Mouse (Mus musculus) CH12.LX (cell line): ENCODE results near the gene Cox6b2. TPM values are rescaled to one million over a fixed set of nuclear protein-coding genes. Genes with fewer than 3 reads are reported as not detected.

ENCODE experiments used
- DNase-seq: peaks from one replicate; pipeline ENCODE4 v3.0.0-alpha.2; 2013; ENCODE audit errors: extremely low read depth
- H3K27ac ChIP-seq: 2 replicates; pipeline ENCODE4 v1.5.1; 2012; ENCODE audit warnings: low read depth, mild to moderate bottlenecking, control low read depth, moderate library complexity; ENCODE audit not compliant: insufficient read depth
- H3K27me3 ChIP-seq: replicated peaks from 2 replicates; pipeline ENCODE3; 2012; ENCODE audit warnings: inconsistent platforms
- H3K36me3 ChIP-seq, 2 experiments: replicated peaks in 1 of 2; 2 replicates each; pipeline versions ENCODE3 to v1.6.1; 2012; ENCODE audit warnings: inconsistent platforms in 1 of 2, low read length in 1 of 2, mild to moderate bottlenecking in 1 of 2, mixed read lengths in 1 of 2, moderate library complexity in 1 of 2; ENCODE audit not compliant: control insufficient read depth in 1 of 2, insufficient read depth in 1 of 2
- H3K4me1 ChIP-seq, 2 experiments: 2 replicates each; pipeline ENCODE4 v1.6.1; 2012; ENCODE audit warnings: inconsistent platforms in 1 of 2, moderate library complexity in 1 of 2; ENCODE audit not compliant: insufficient read depth in 2 of 2, control insufficient read depth in 1 of 2
- H3K4me2 ChIP-seq: 2 replicates; pipeline ENCODE4 v1.6.1; 2012; ENCODE audit warnings: low read depth, mild to moderate bottlenecking, control low read depth; ENCODE audit not compliant: poor library complexity, insufficient read depth, severe bottlenecking
- H3K4me3 ChIP-seq, 3 experiments: fragments of 150-350 bp in 1 of 3; sonication (generic) in 1 of 3; replicated peaks in 1 of 3; 2 replicates each; pipeline versions ENCODE3 to v1.5.1; 2011 to 2012; ENCODE audit warnings: low read depth in 2 of 3, low read length in 2 of 3, mild to moderate bottlenecking in 2 of 3, moderate library complexity in 2 of 3, control low read depth in 1 of 3, improper control_type of control experiment in 1 of 3, inconsistent platforms in 1 of 3, mixed read lengths in 1 of 3; ENCODE audit not compliant: poor library complexity in 1 of 3
- H3K79me2 ChIP-seq: replicated peaks from 2 replicates; pipeline ENCODE4 v1.6.1; 2012; ENCODE audit warnings: mild to moderate bottlenecking, moderate library complexity; ENCODE audit not compliant: control insufficient read depth, poor library complexity, insufficient read depth, severe bottlenecking; ENCODE audit errors: extremely low read depth
- H3K9ac ChIP-seq: 2 replicates; pipeline ENCODE4 v1.6.1; 2012; ENCODE audit warnings: low read depth, mild to moderate bottlenecking, control low read depth, moderate library complexity; ENCODE audit not compliant: insufficient read depth
- H3K9me3 ChIP-seq: replicated peaks from 2 replicates; pipeline ENCODE3; 2012; ENCODE audit warnings: low read length, inconsistent platforms, mixed read lengths
- HCFC1 ChIP-seq: IDR thresholded peaks from 2 replicates; pipeline ENCODE4 v1.6.1; 2012; ENCODE audit warnings: low read depth, mild to moderate bottlenecking, inconsistent platforms, low read length, improper control_type of control experiment
- IRF4 ChIP-seq: IDR thresholded peaks from 2 replicates; pipeline ENCODE4 v1.6.1; 2014; ENCODE audit warnings: low read depth, mild to moderate bottlenecking, inconsistent platforms, low read length, improper control_type of control experiment
- JUN ChIP-seq: IDR thresholded peaks from 2 replicates; pipeline ENCODE4 v1.6.1; 2011; ENCODE audit warnings: low read depth, mild to moderate bottlenecking, low read length, improper control_type of control experiment, moderate library complexity; ENCODE audit not compliant: insufficient read depth
- KAT2A ChIP-seq: IDR thresholded peaks from 2 replicates; pipeline ENCODE4 v1.6.1; 2012; ENCODE audit warnings: low read length, improper control_type of control experiment, inconsistent platforms; ENCODE audit not compliant: insufficient replicate concordance
- MAX ChIP-seq: IDR thresholded peaks from 2 replicates; pipeline ENCODE4 v1.6.1; 2011; ENCODE audit warnings: low read length, improper control_type of control experiment
- MAZ ChIP-seq: IDR thresholded peaks from 2 replicates; pipeline ENCODE4 v1.6.1; 2012; ENCODE audit warnings: low read depth, mild to moderate bottlenecking, inconsistent platforms, low read length, improper control_type of control experiment, moderate library complexity
- MXI1 ChIP-seq: IDR thresholded peaks from 2 replicates; pipeline ENCODE4 v1.6.1; 2011; ENCODE audit warnings: mild to moderate bottlenecking, low read depth, low read length, improper control_type of control experiment
- NELFE ChIP-seq: IDR thresholded peaks from 2 replicates; pipeline ENCODE4 v1.6.1; 2011; ENCODE audit warnings: low read depth, low read length, improper control_type of control experiment
- NRF1 ChIP-seq: IDR thresholded peaks from 2 replicates; pipeline ENCODE4 v1.6.1; 2014; ENCODE audit warnings: low read depth, mild to moderate bottlenecking, inconsistent platforms, low read length, improper control_type of control experiment, moderate library complexity
- POLR2A ChIP-seq: IDR thresholded peaks from 2 replicates; pipeline ENCODE4 v1.6.1; 2011; ENCODE audit warnings: low read depth, mild to moderate bottlenecking, improper control_type of control experiment, low read length
- POLR2AphosphoS2 ChIP-seq: IDR thresholded peaks from 2 replicates; pipeline ENCODE4 v1.6.1; 2011; ENCODE audit warnings: low read depth, low read length, improper control_type of control experiment
- SIN3A ChIP-seq: IDR thresholded peaks from 2 replicates; pipeline ENCODE4 v1.6.1; 2012; ENCODE audit warnings: low read length, improper control_type of control experiment, inconsistent platforms
- TCF12 ChIP-seq: IDR thresholded peaks from 2 replicates; pipeline ENCODE4 v1.6.1; 2014; ENCODE audit warnings: low read depth, mild to moderate bottlenecking, inconsistent platforms, low read length, improper control_type of control experiment
- ZMIZ1 ChIP-seq: IDR thresholded peaks from 2 replicates; pipeline ENCODE4 v1.6.1; 2012; ENCODE audit warnings: low read depth, mild to moderate bottlenecking, inconsistent platforms, low read length, improper control_type of control experiment
- ZNF384 ChIP-seq: IDR thresholded peaks from 2 replicates; pipeline ENCODE4 v1.6.1; 2012; ENCODE audit warnings: low read depth, low read length, improper control_type of control experiment, inconsistent platforms
- dilution Hi-C: fragments of 300-500 bp; cut with MboI; formaldehyde crosslinking; loops from 2 replicates; pipeline ENCODE4 v1.14.3; 2020; ENCODE audit warnings: low sequenced_read_pairs; ENCODE audit not compliant: extremely low pct_unique_long_range_greater_than_20kb, extremely low pct_ligation_motif_present
- in situ Hi-C: fragments of 300-500 bp; cut with MboI; formaldehyde crosslinking; loops from 3 replicates; pipeline ENCODE4 v1.14.3; 2019; ENCODE audit warnings: low sequenced_read_pairs, low pct_ligation_motif_present, low pct_unique_long_range_greater_than_20kb, mixed read lengths
- polyA plus RNA-seq: library from polyadenylated mRNA; unstranded; fragments of >175 nt; gene quantifications from 2 replicates; pipeline ENCODE4 v1.2.1, GENCODE M21; 2012; ENCODE audit warnings: low read depth; ENCODE audit not compliant: insufficient read length
- total RNA-seq, 2 experiments: library from RNA; depleted of rRNA; stranded (reverse); fragments of 300-350 nt in 1 of 2; fragments of >200 nt in 1 of 2; gene quantifications; 2 replicates each; pipeline ENCODE4 v1.2.3; 2012 to 2014

The Cox6b2 gene
- total and polyA plus RNA-seq, 3 experiments, result not detected

- no peaks in the 10 kb centered on the region for H3K79me2 ChIP-seq
- H3K9ac ChIP-seq, result peak overlapping the region; percentile 85
- in situ Hi-C loops (no loop called here), dilution Hi-C loops (no loop called here)
- H3K4me2 ChIP-seq, result peak overlapping the region; percentile 94
- no peaks in the 10 kb centered on the region for H3K27me3 ChIP-seq
- no peaks in the 10 kb centered on the region for H3K9me3 ChIP-seq
- H3K4me1 ChIP-seq, result peaks cover 5 to 24% of the 10 kb centered on the region in 2 experiments; a peak in 3 of 4 replicates
- no peak overlapping the region for H3K27ac ChIP-seq
- peak; percentile 68 for DNase-seq
- TF ChIP-seq POLR2A (peak; percentile 55), ZMIZ1 (peak; percentile 75), POLR2AphosphoS2 (0 out of 2 replicates have a peak, but pooled peaks have one; percentile 31), KAT2A (no peak), NELFE (peak; percentile 58), SIN3A (peak; percentile 50; the same call in 1 of the 2 replicates), MAZ (peak; percentile 41; the same call in 1 of the 2 replicates), NRF1 (0 out of 2 replicates have a peak, but pooled peaks have one; percentile 22), ZNF384 (no peak), IRF4 (peak; percentile 29; the same call in 1 of the 2 replicates), MXI1 (0 out of 2 replicates have a peak, but pooled peaks have one; percentile 32), JUN (no peak)
- H3K36me3 ChIP-seq, result peaks cover 25 to 44% of the 10 kb centered on the region in 2 experiments
- peak overlapping the region; percentile 87 to 98 (median 88) for H3K4me3 ChIP-seq
These were observed 11.7 kb downstream of the Cox6b2 start for GRCm38 (mm10) chr7:4741151-4741550.

GRCm38 (mm10) chr7:4740309-4740727 lies 12.6 kb downstream of the Cox6b2 start:
- H3K4me3 ChIP-seq, result peak overlapping the region; percentile 87 to 98 (median 88)
- H3K79me2 ChIP-seq, result no peaks in the 10 kb centered on the region
- H3K36me3 ChIP-seq, result peaks cover 17 to 36% of the 10 kb centered on the region in 2 experiments
- TF ChIP-seq HCFC1, result no peak
- TF ChIP-seq MAX, result 0 out of 2 replicates have a peak, but pooled peaks have one; percentile 23
- 0 out of 2 replicates have a peak, but pooled peaks have one; percentile 39 for TF ChIP-seq TCF12
- TF ChIP-seq, all 38 proteins: peak for 2
- peak; percentile 33 for DNase-seq
- Histone ChIP-seq H3K9me3 (no peaks in the 10 kb centered on the region), H3K27ac (peak overlapping the region; percentile 37), H3K27me3 (no peaks in the 10 kb centered on the region), H3K4me2 (peak overlapping the region; percentile 94), H3K4me1 (peaks cover 5 to 24% of the 10 kb centered on the region in 2 experiments; a peak in 3 of 4 replicates), H3K9ac (peak overlapping the region; percentile 85)
- in situ Hi-C loops, result no loop called here
- dilution Hi-C loops, result no loop called here
